Mouse (Mus musculus) embryo, embryonic 10 days (tissue): ENCODE results near the gene Cd83.

ENCODE experiments used
- DNase-seq: peaks from one replicate; pipeline ENCODE4 v3.0.0-alpha.2; 2015; ENCODE audit warnings: low spot score

Cd83 gene

DNA sequence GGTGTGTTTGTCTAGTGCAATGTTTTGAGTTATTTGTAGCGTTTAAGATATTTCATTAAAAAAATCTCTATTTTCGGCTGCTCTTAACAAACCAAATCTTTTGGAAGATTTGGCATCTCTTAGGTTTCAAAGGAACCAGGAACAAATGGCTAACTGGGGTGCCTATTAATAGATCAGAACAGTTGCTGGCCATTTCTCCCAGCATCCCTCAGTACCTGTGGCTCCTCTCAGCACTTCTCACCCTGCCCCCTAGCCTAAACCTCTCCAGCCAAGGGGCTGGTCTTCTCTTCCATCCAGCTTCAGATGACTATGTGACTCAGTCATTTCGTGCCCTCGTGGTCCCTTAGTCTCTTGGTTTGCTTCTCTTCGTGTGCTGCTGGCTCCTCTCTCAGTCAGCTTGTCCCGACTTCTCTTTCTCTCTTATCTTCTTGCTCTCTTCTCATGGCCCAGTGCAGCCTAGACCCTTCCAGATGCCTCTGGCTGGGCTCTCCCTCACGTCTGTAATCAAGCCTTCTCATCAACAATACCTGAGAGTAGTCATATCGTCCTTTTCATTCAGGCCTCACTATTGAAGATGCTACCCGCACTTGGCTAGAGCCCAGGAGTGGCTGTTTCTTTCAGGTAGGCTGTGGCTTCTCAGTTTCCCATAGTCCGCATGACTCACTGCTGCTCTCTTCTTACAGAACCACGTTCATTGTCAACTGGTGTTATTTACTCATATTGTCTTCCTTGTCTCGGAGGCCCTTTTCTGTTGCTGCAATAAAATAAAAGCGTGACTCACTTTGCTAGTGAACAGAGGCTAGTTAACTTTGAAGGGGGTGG is 9.8 kb upstream of the Cd83 start:
- no peak for DNase-seq

GRCm38 (mm10) chr13:43775427-43775733 is 9.2 kb upstream of the Cd83 start:
- no peak for DNase-seq

DNA sequence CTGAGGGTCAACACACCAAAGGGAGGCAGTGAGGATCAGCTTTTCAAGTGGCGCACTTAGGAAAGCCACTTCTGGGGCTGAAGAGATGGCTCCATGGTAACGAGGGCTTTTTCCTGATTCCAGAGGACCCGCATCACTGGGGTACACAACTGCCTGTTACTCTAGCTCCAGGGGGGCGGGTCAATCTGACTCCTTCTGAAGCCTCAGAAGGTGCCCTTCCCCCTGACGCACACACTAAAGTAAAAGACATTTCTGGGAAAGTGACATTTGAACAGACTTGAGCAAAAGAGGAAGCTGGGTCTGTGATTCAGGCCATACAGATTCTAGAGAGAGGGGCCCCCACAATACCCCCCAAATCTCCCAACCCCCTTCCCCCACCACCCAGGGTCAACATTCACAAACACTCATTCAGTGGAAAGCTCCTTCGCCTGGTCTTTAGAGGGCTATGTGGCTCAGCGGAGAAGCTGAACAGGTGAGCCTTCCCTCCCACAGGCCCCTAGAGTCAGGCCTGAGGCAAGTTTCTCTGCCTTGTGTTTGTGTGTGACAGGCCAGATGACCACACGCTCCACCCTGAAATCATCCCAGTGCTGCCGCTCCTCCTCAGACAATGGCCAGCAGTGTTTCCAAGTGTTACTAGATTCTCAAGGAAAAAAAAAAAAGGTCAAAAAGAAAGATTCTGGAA is 7.1 kb upstream of the Cd83 start:
- no peak for DNase-seq

- no peak for DNase-seq
Observed at GRCm38 (mm10) chr13:43778021-43778649, 6.4 kb upstream of the Cd83 start.

- DNase-seq: no peak
Observed at GRCm38 (mm10) chr13:43778971-43779370, 5.6 kb upstream of the Cd83 start.

DNA sequence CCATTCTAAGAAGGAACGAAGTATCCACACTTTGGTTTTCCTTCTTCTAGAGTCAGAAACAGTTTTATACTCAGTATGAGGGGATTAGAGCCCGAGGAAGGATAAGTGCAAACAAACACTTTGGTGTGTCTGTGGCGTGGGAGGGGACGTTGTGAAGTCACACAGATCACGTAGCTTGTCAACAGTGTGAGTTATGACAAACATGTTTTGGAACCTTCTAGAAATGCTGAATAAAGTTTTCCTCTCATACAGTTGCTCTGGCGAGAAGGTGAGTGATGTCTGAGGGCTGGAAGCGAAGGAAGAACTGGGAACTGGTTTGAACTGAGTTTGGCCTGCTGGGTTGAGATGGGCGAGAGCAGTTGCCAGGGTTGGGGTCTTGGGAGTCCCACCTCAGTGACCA is 4.5 kb upstream of the Cd83 start:
- DNase-seq: no peak

- no peak for DNase-seq
Observed at GRCm38 (mm10) chr13:43785712-43786072, 1.1 kb downstream of the Cd83 start.

DNA sequence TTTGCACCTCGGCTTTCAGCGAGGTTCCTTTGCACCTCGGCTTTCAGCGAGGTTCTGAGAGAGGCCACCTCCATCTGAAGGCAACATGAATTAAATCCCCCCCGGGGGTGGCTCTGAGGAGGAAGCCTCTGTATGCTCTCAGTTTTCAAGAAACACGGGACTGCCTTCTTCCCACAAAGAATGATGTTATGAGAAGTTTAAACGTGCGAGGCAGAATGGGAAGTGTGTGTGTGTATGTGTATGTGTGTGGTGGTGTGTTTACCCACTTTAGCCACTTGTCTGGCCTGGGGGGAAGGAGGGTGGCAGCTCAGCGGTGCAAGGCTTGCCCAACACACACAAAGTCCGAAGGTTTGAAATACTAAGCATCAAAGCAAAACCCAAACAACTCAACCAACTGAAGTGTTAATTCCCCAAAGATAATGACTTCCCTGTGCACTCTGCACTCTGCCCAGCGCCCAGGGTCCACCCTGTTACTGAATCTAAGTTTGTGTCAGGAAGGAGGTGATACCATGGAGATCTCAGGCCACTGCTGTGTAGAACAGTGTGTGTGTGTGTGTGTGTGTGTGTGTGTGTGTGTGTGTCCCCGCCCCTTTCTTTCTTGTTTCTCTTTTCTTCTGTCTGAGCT is 1.7 kb downstream of the Cd83 start:
- peak; percentile 26 for DNase-seq

DNA sequence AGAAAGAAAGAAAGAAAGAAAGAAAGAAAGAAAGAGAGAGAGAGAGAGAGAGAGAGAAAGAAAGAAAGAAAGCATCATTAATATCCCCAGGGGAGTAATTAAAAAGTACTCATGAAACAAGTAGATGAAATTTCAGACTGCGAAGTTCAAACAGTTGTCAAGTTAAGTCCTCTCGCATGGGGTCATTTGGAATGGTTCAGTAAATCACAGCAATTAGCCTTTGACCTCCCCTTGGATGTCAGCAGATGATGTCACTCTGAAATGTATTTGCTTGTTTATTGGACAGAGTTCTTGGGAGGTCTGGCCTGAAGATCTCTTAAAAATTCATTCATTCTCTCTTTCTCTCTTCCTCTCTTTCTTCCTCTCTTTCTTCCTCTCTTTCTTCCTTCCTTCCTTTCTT is 2.7 kb downstream of the Cd83 start:
- peak; percentile 87 for DNase-seq

- no peak for DNase-seq
Observed at GRCm38 (mm10) chr13:43788071-43788470, 3.5 kb downstream of the Cd83 start.

DNA sequence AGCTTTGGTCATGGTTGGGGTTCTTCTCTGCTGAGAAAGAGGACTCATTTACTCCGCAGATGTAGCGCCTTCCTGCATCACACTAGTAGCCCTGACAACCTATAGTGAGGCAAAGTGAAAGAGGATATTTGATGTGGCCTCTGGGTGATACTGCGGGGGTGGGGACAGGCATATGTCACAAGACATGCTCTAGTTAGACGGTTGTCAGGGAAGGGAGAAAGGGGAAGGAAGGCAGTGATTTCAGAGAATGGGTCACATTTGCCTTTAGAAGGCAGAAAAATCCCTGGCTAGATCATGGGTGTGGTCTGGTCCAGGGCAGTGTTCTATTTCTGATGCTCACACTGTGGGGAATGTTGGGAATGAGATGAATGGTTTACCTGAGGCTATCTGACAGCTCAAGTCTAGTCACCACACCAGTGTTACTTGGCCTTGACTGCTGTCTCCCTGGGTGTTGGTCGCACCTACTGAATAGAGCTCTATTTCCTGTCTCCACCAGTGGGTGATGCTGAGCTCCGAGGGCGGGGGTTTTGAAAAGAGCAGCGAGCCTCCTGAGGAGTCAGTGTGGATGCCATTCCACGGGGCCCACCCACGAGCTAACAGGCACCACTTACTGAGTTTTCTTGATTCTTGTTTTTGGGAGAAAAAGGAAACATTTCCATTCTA is 4.5 kb downstream of the Cd83 start:
- no peak for DNase-seq

- DNase-seq: no peak
Observed at GRCm38 (mm10) chr13:43790229-43791001, 5.8 kb downstream of the Cd83 start.

GRCm38 (mm10) chr13:43795334-43795733 is 10.8 kb downstream of the Cd83 start:
- DNase-seq: peak; percentile 68

DNA sequence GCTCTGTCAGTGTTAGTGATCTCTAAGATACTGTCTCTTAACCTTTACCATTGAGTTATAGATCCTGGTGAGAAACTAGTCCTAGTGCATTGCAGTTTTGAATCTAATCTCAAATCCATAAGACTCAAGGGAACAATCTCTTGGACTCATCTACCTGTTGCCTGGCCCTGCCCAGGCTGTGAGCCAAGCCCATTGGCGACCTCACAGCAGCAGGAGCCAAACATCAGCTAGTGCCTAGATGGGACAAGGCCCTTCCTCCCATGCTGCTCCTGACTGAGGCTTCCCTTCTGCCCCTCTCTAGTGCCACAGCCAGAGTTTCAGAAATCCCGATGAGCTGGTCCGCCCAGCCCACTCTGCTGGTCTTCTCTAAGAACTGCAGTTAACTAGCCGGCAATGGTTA is 14.1 kb downstream of the Cd83 start:
- no peak for DNase-seq

- no peak for DNase-seq
Observed at GRCm38 (mm10) chr13:43800136-43800535, 15.6 kb downstream of the Cd83 start.

GRCm38 (mm10) chr13:43801961-43802360 is 17.4 kb downstream of the Cd83 start:
- DNase-seq: no peak

GRCm38 (mm10) chr13:43802361-43803137 is 18.0 kb downstream of the Cd83 start:
- no peak for DNase-seq

- no peak for DNase-seq
Observed at GRCm38 (mm10) chr13:43804648-43805047, 20.1 kb downstream of the Cd83 start.

DNA sequence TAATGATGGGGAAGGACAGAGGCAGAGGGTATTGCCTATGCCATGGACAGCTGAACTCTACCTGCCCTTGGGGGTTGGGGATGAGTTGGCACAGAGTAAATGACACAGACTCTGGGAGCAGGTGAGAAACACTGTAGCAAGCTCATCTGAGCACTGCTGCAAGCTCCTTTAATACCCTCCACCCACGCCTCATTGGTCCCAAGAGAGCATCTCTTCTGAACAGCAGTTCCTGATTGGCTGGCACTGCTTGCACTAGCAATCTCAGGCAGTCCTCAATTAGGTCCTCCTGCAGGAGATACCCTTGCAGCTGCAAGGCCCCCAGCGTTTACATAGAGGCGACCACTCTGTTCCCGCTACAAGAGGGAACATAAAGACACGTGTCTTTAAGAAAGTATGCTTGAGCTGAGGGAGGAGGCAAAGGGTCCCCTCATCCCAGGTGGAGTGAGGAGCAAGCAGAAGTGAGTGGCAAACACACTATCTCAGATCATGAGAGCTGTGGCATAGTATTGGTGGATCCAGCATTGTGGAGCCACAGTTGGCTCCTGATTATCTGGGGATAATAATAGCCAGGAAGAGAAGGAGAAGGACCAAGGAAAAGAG is 20.7 kb downstream of the Cd83 start:
- DNase-seq: no peak
